Mouse (Mus musculus) myocyte (in vitro differentiated cells): ENCODE results near the gene Gm27021.
A peak's percentile ranks its signal among the peaks of the same experiment; 100 is the strongest.

Source experiments
- E2F4 ChIP-seq: IDR thresholded peaks from one replicate; pipeline ENCODE4 v1.6.1; 2011; ENCODE audit warnings: mild to moderate bottlenecking, control low read depth, moderate library complexity; ENCODE audit not compliant: insufficient read depth
- MAX ChIP-seq: IDR thresholded peaks from one replicate; pipeline ENCODE4 v1.6.1; 2011; ENCODE audit warnings: low read depth, mild to moderate bottlenecking, control low read depth
- MYOD1 ChIP-seq, 3 experiments: IDR thresholded peaks; one replicate each; pipeline ENCODE4 v1.6.1; 2011; ENCODE audit warnings: control low read depth in 2 of 3, low read depth in 2 of 3, mild to moderate bottlenecking in 2 of 3, moderate library complexity in 1 of 3; ENCODE audit not compliant: insufficient read length in 2 of 3, control insufficient read depth in 1 of 3
- MYOG ChIP-seq, 3 experiments: IDR thresholded peaks; one replicate each; pipeline ENCODE4 v1.6.1; 2011; ENCODE audit warnings: control low read depth in 2 of 3, low read depth in 2 of 3, mild to moderate bottlenecking in 2 of 3; ENCODE audit not compliant: insufficient read length in 2 of 3, control insufficient read depth in 1 of 3, insufficient read depth in 1 of 3
- POLR2A ChIP-seq: IDR thresholded peaks from one replicate; pipeline ENCODE4 v1.6.1; 2011; ENCODE audit warnings: low read depth, mild to moderate bottlenecking, control low read depth, moderate library complexity; ENCODE audit not compliant: insufficient read length
- POLR2AphosphoS2 ChIP-seq: IDR thresholded peaks from one replicate; pipeline ENCODE4 v1.6.1; 2011; ENCODE audit warnings: low read depth, control low read depth; ENCODE audit not compliant: insufficient read length
- REST ChIP-seq: IDR thresholded peaks from one replicate; pipeline ENCODE4 v1.6.1; 2011; ENCODE audit warnings: mild to moderate bottlenecking, control low read depth, moderate library complexity; ENCODE audit not compliant: insufficient read depth, insufficient read length
- TCF3 ChIP-seq: IDR thresholded peaks from one replicate; pipeline ENCODE4 v1.6.1; 2011; ENCODE audit warnings: low read depth, control low read depth; ENCODE audit not compliant: insufficient read length
- USF1 ChIP-seq: IDR thresholded peaks from one replicate; pipeline ENCODE4 v1.6.1; 2011; ENCODE audit warnings: low read depth, mild to moderate bottlenecking, control low read depth, moderate library complexity

DNA sequence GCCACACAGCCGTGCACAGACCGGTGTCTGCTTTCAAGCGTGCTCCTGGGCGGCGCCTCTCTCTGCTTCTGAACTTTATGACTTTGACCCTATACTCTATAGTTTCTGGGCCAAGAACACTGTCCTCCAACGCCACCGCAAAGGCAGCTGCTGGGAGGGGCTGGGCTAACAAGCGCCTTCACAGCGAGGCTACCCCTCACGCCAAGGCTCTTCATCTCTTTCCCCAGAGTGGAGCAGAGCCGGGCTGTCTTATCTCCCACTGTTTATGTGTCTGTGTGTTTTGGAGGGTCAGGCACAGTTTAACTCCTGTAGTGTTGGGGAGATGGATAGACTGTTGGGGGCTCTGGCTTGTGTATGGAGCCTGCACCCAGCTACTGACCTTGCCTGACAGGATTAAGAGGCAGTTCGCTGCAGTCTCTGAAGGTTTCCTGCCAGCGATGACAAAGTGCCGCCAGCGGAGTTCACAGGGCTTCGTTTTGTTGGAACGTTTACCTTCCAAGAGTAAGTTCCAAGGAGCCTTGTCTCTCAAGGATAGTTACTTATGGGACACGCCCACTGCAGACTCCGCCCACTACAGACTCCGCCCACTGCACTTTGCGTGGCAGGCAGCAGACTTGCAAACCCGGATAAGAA lies 26.1 kb upstream of the Gm27021 start:
- TF ChIP-seq POLR2A (no peak), E2F4 (no peak), MYOG (IDR thresholded peaks at IDR 0.05; ENCODE audit: control insufficient read depth in 1 of 3, insufficient read depth in 1 of 3, insufficient read length in 2 of 3, low read depth in 2 of 3) (no peak), POLR2AphosphoS2 (no peak), USF1 (no peak), MYOD1 (IDR thresholded peaks at IDR 0.05; ENCODE audit: control insufficient read depth in 1 of 3, insufficient read length in 2 of 3, low read depth in 2 of 3) (peak in 1 of 3 experiments; percentile 48), REST (no peak), TCF3 (no peak), MAX (no peak)
